Mouse (Mus musculus): Measurements from ENCODE around the gene En2. TPM values are rescaled to one million over a fixed set of nuclear protein-coding genes. Genes with fewer than 3 reads are reported as not detected.

Gene En2
- polyA plus RNA-seq, 1 experiment from 2014 or later, result not detected

GRCm38 (mm10) chr5:28219596-28219995 is 54.1 kb downstream of the En2 start:
- Histone ChIP-seq H3K27ac (replicated peaks) (no peak overlapping the region), H3K4me3 (no peak overlapping the region), H3K9me3 (no peaks in the 10 kb centered on the region), H3K9ac (no peak overlapping the region), H3K4me1 (replicated peaks) (no peaks in the 10 kb centered on the region), H3K27me3 (peaks cover 12% of the 10 kb centered on the region; the same call in 1 of the 2 replicates), H3K36me3 (no peaks in the 10 kb centered on the region), H3K4me2 (no peak overlapping the region)
- 83% methylated on average over 1 of the region's 1 CpGs for WGBS
- ATAC-seq (ENCODE audit: low read depth), result no peak

Other genes starting within 250 kb of the En2 start
- gene Insig1, start 94.3 kb upstream of the En2 start, polyA plus RNA-seq (2015; fragmentation: Nextera tagmentation; extraction: Ambion mirVana), result 54.4 and 55.4 TPM in 2 replicates
- 1.3 and 1.7 TPM in 2 replicates for gene Cnpy1, start 80.1 kb downstream of the En2 start, polyA plus RNA-seq (2015; fragmentation: Nextera tagmentation; extraction: Ambion mirVana)
- gene Rbm33, start 151.4 kb downstream of the En2 start, polyA plus RNA-seq (2015; fragmentation: Nextera tagmentation; extraction: Ambion mirVana), result 13.2 and 21.4 TPM in 2 replicates

Measured in neural tube, embryonic 13.5 days (tissue).